Mouse (Mus musculus) stomach, embryonic 15.5 days (tissue): ENCODE measurements around the gene Rrp8. TPM values are rescaled to one million over a fixed set of nuclear protein-coding genes. Genes with fewer than 3 reads are reported as not detected.

Experiments used
- polyA plus RNA-seq: library from polyadenylated mRNA; unstranded; fragments of >200 nt; fragmentation: Nextera tagmentation; extraction: Ambion mirVana; gene quantifications from 2 replicates; pipeline ENCODE4 v1.2.1, GENCODE M21; 2015

The Rrp8 gene
- polyA plus RNA-seq, 1 experiment from 2014 or later, result 26.9 TPM

Other genes with a start within 250 kb of the Rrp8 start
- gene Smpd1, start 183.0 kb downstream of the Rrp8 start, polyA plus RNA-seq, result 31.5 and 31.8 TPM in 2 replicates
- 31.3 and 36.1 TPM in 2 replicates for gene Apbb1, start 155.7 kb downstream of the Rrp8 start, polyA plus RNA-seq
- 7.0 and 17.7 TPM in 2 replicates for gene Hpx, start 137.2 kb downstream of the Rrp8 start, polyA plus RNA-seq
- 27.8 and 29.8 TPM in 2 replicates for gene Trim3, start 103.8 kb downstream of the Rrp8 start, polyA plus RNA-seq
- gene Timm10b, start 97.3 kb downstream of the Rrp8 start, polyA plus RNA-seq, result 189 and 199 TPM in 2 replicates
- gene Arfip2, start 97.0 kb downstream of the Rrp8 start, polyA plus RNA-seq, result 69.0 and 81.8 TPM in 2 replicates
- 24.2 and 37.0 TPM in 2 replicates for gene Gm45799, start 96.8 kb downstream of the Rrp8 start, polyA plus RNA-seq
- gene Dnhd1, start 86.6 kb downstream of the Rrp8 start, polyA plus RNA-seq, result 0.71 and 0.95 TPM in 2 replicates
- gene Ilk, start 793 bp downstream of the Rrp8 start, polyA plus RNA-seq, result 352 TPM in 2 replicates
- 123 and 139 TPM in 2 replicates for gene Taf10, start 7.0 kb upstream of the Rrp8 start, polyA plus RNA-seq
- 69.5 and 73.3 TPM in 2 replicates for gene Tpp1, start 14.8 kb upstream of the Rrp8 start, polyA plus RNA-seq
- 8.6 and 10.4 TPM in 2 replicates for gene Dchs1, start 50.3 kb upstream of the Rrp8 start, polyA plus RNA-seq
- gene Mrpl17, start 73.7 kb upstream of the Rrp8 start, polyA plus RNA-seq, result 405 and 416 TPM in 2 replicates
- gene Gm4070, start 216.6 kb upstream of the Rrp8 start, polyA plus RNA-seq, result 0.31 and 1.1 TPM in 2 replicates